Mouse (Mus musculus) regulatory T cell (primary cell): ENCODE measurements around the gene Fgf23.

Experiments
- in situ Hi-C: fragments of 300-600 bp; cut with MboI, MseI; formaldehyde crosslinking; loops from one replicate; pipeline ENCODE4 v1.15.1; 2025; ENCODE audit warnings: high pct_unique_total_duplicates

Gene Fgf23

GRCm38 (mm10) chr6:127109402-127109930 lies 36.8 kb downstream of the Fgf23 start, which contains the start of gene Tigar:
Gene Tigar, minus strand, starts transcription at chr6:127109557.
- in situ Hi-C loops = loop anchor here (10.0 kb wide), 1 partner anchor 165 kb away; no protein-coding TSS in a partner anchor

DNA sequence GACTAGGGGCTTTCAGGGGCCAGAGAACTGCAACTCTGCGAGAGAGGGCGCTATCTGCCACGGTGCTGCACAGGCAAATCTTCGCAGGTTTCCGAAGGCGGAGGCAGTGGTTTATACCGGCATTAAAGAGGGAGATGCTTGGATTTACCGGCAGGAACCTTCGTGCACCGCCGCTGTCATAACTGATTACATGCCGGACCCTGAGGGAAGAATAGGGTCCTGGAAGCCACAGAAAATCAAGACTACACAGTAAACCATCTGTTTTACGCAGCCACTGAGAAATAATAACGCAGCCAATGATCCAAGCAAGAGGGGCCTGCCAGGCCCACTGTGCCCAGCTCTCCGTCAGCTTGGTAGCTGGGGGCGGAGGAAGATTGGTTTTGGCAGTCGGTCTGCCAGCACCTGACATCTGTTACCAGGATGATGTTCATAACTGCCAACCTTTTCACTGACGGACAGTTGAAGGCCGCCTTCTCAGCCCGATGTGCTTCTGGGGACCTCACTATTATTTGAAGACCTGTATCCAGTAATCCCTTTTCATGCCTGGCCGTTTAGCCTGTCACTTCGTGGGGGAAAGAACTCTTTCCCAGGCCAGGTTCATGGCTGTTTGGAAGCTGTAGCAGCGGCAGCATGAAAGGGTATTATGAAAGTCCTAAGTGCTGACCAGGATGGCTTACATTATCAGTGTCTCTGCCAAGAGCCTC lies 42.2 kb downstream of the Fgf23 start:
- in situ Hi-C loops = no loop called here

DNA sequence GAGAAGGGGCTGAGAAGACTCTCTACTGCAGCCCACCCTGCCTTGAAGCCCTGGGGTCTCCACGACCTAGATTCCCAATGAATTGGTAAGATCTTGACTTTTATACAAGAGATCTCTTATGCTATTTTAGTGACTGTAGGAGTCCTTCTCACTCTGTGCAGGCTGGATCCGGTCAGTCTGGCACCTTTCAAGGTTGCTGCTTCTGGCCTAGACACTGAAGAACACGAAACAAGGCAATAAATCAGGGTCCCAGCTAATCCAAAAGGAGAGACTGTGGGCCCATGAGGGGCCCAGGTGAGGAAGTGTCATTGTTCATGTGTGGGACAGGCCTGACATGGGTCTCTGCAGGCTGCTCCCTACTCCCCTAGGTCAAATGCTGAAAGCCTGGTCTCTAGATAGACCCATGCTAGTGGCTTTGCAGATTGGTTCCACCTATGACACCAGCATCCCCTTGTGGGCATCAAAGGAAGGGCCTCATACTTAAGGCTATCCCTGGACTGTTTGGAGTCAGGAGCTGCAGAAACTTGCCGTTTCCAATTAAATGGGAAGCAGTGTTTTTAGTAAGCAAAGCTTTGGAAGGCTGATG lies 49.6 kb downstream of the Fgf23 start:
- in situ Hi-C loops = no loop called here

DNA sequence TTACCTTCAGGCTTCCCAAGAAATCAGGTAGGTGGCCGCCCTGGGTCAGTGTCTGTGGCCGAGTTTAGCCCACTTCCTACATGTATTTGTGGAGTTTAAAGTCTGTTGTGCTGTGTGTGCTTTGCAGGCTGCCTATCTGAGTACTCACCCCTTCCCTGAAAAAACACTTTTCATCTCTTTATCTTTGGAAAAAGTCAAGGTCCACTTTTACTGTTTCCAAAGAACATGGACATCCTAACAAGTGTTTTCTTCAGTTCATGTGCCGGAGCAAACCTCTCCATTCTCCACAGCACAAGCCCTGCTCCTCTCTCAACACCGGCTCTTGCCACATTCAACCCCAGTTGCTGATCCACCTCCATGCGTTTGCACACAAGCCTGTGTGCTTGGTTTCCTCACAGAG lies 50.3 kb downstream of the Fgf23 start:
- in situ Hi-C loops = no loop called here

DNA sequence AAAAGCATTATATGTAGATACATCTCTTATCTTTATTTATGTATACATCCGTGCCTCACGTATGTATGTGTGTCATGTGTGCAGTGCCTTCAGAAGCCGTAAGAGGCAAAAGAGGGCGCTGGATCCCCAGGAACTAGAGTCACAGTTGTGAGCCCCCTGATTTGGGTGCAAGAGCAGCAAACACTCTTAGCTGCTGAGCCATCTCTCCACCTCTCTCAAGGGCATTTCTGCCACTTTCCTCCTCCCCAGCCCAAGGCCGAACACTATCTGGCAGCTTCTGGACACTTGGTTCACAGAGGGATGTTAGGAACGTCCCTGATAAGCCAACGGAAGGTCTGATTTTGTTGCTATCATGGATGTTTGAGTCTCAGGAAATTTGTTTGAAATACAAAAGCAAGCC lies 50.8 kb downstream of the Fgf23 start:
- in situ Hi-C loops = no loop called here

GRCm38 (mm10) chr6:127129659-127130058 lies 57.0 kb downstream of the Fgf23 start:
- in situ Hi-C loops = loop anchor here (10.0 kb wide), 1 partner anchor 175 kb away; no protein-coding TSS in a partner anchor

DNA sequence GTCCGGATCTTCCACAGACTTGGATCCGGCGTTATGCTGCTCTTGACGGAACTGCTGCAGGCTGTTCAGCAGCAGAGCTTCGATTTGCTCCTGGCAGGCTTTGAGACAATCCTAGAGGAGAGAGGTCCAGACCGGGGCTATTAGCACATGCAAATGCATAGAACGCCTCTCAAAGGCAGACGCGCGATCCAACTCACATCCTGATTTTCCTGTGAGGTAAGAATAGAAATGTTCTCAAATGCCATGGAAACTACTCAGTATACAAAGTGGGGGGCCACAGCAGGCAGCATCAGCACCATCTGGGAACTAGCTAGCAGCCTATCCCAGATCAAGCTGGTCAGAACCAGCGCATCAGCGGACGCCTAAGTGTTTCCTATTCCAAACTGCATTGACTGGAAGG lies 57.7 kb downstream of the Fgf23 start:
- in situ Hi-C loops = loop anchor here (10.0 kb wide), 1 partner anchor 176 kb away; no protein-coding TSS in a partner anchor
